Mouse (Mus musculus) neural tube, embryonic 11.5 days (tissue): ENCODE measurements at regions not wholly inside any gene's neighbourhood (a gene's known extent, or its start where the extent isn't known, plus 50 kb on each side); places are given as distances from the start of the nearest gene placed in this dataset.

Experiments
- ATAC-seq: fragments of 200-750 bp; cut with Nextera tagmentation; 2 replicates; pipeline ENCODE4 v1.8.0; 2017; ENCODE audit warnings: moderate number of reproducible peaks, mild to moderate bottlenecking, moderate TSS enrichment, moderate library complexity; ENCODE audit not compliant: insufficient read depth, low FRiP score, low TSS enrichment
- DNase-seq: peaks from one replicate; pipeline ENCODE4 v3.0.0-alpha.2; 2015; ENCODE audit warnings: low spot score
- H3K27ac ChIP-seq: fragments of 300-500 bp; sonication (generic); 2 replicates; pipeline ENCODE4 v1.5.1; 2014; ENCODE audit warnings: low read depth, mild to moderate bottlenecking, low read length
- H3K27me3 ChIP-seq: fragments of 300-500 bp; sonication (generic); 2 replicates; pipeline ENCODE4 v1.6.1; 2014; ENCODE audit warnings: mild to moderate bottlenecking, low read length, mixed read lengths; ENCODE audit not compliant: control insufficient read depth, insufficient read depth
- H3K36me3 ChIP-seq: fragments of 300-500 bp; sonication (generic); 2 replicates; pipeline ENCODE4 v1.6.1; 2014; ENCODE audit warnings: mild to moderate bottlenecking, low read length, moderate library complexity, mixed read lengths; ENCODE audit not compliant: control insufficient read depth, insufficient read depth
- H3K4me1 ChIP-seq: fragments of 300-500 bp; sonication (generic); 2 replicates; pipeline ENCODE4 v1.6.1; 2014; ENCODE audit warnings: low read length, mixed read lengths; ENCODE audit not compliant: control insufficient read depth, insufficient read depth
- H3K4me2 ChIP-seq: fragments of 300-500 bp; sonication (generic); 2 replicates; pipeline ENCODE4 v1.6.1; 2014; ENCODE audit warnings: low read depth, mild to moderate bottlenecking, moderate library complexity
- H3K4me3 ChIP-seq: fragments of 300-500 bp; sonication (generic); 2 replicates; pipeline ENCODE4 v1.5.1; 2014; ENCODE audit warnings: low read depth, low read length
- H3K9ac ChIP-seq: fragments of 300-500 bp; sonication (generic); 2 replicates; pipeline ENCODE4 v1.6.1; 2014; ENCODE audit warnings: mild to moderate bottlenecking, low read length
- H3K9me3 ChIP-seq: fragments of 300-500 bp; sonication (generic); 2 replicates; pipeline ENCODE4 v1.6.1; 2016; ENCODE audit warnings: low read length; ENCODE audit not compliant: control insufficient read depth
- WGBS: fragments of 180-500 bp; shearing (Covaris S2); extraction: QIAGEN DNeasy Blood & Tissue Kit; methylation state at CpG from one replicate; pipeline ENCODE4 v1.1.7; 2014; 5-methylcytosine and 5-hydroxymethylcytosine counted together

GRCm38 (mm10) chrX:140164859-140165258 lies 102.2 kb downstream of the Pih1h3b start:
- WGBS: 75% methylated on average over 2 of the region's 2 CpGs
- Histone ChIP-seq H3K9me3 (no peaks in the 10 kb centered on the region), H3K4me1 (no peaks in the 10 kb centered on the region), H3K4me3 (no peak overlapping the region), H3K36me3 (no peaks in the 10 kb centered on the region), H3K4me2 (no peak overlapping the region), H3K9ac (no peak overlapping the region), H3K27ac (no peak overlapping the region), H3K27me3 (no peaks in the 10 kb centered on the region)
- no peak for DNase-seq
- ATAC-seq: no peak

GRCm38 (mm10) chrX:140165966-140166365 lies 103.3 kb downstream of the Pih1h3b start:
- no peaks in the 10 kb centered on the region for H3K27me3 ChIP-seq
- 93% methylated on average over 3 of the region's 3 CpGs for WGBS
- no peak overlapping the region for H3K27ac ChIP-seq
- H3K4me2 ChIP-seq: no peak overlapping the region
- no peak overlapping the region for H3K9ac ChIP-seq
- no peak overlapping the region for H3K4me3 ChIP-seq
- no peaks in the 10 kb centered on the region for H3K4me1 ChIP-seq
- no peak for ATAC-seq
- no peaks in the 10 kb centered on the region for H3K9me3 ChIP-seq
- no peak for DNase-seq
- no peaks in the 10 kb centered on the region for H3K36me3 ChIP-seq

DNA sequence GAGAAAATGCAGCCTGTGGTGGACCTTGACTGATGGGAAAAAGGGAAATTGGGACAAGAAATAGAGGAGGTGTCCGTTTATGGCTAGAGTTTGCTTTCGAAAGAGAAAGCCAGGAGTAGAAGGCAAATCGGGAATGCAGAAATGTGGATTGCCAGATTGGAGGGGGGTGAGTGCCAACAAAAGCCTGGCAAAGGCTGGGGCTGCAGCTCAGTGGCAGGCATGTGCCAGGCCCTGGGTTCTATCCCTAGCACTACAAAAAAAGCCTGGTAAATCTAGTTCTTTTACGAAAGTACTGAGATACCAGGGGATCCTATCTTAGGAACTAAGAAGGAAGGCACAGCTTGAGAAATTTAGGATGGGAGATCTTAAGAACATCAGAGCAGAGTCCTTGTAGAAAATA lies 117.2 kb downstream of the Pih1h3b start:
- 81% methylated on average over 4 of the region's 4 CpGs for WGBS

DNA sequence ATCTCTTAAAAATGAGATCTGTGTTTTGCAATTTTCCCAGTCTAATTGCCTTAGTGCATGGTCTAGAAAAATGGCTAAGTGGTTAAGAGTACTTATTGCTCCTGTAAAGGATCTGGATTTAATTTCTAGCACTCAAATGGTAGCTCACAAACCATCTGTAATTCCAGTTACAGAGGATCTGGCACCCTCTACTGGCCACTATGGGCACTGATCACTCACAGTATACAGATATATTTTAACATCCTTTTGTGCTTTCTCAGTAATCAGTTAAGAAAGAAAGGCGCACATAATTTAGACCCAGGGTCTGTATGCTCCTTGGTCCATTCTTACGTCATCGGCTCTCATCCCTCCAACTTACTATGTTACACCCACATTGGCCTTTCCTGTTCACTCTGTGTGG lies 120.3 kb downstream of the Pih1h3b start:
- no peaks in the 10 kb centered on the region for H3K9me3 ChIP-seq
- DNase-seq (no peak), ATAC-seq (no peak)
- no peaks in the 10 kb centered on the region for H3K36me3 ChIP-seq
- no peak overlapping the region for H3K27ac ChIP-seq
- H3K4me1 ChIP-seq: no peaks in the 10 kb centered on the region
- H3K4me3 ChIP-seq: no peak overlapping the region
- no peaks in the 10 kb centered on the region for H3K27me3 ChIP-seq
- H3K4me2 ChIP-seq: no peak overlapping the region
- 96% methylated on average over 3 of the region's 3 CpGs for WGBS
- H3K9ac ChIP-seq: no peak overlapping the region

More for the DNA sequence above, 117.2 kb downstream of the Pih1h3b start:
- Histone ChIP-seq H3K27me3 (no peaks in the 10 kb centered on the region), H3K27ac (no peak overlapping the region), H3K9me3 (no peaks in the 10 kb centered on the region), H3K9ac (no peak overlapping the region), H3K4me3 (no peak overlapping the region), H3K4me1 (no peaks in the 10 kb centered on the region), H3K36me3 (no peaks in the 10 kb centered on the region), H3K4me2 (no peak overlapping the region)
- DNase-seq (no peak), ATAC-seq (no peak)

DNA sequence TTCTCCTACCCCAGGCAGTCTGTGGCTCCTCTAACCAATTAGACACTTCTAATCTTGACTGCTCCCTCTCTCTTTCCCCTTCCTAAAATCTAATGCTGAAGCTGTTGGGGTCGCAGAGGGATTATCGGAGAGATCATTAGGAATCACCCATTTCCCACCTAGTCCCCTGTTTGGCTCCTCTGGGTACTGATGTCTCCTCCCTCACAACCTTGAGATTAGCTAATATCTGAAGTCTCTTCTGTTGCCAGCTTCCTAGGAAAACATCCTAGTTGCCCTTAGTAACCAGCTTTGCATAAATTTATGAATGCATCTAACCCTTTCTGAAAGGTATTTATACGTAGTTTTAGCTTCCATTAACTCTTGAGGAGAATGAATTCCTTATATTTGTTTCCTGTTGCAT lies 138.4 kb upstream of the Frmpd3 start:
- Histone ChIP-seq H3K4me2 (no peak overlapping the region), H3K27ac (no peak overlapping the region), H3K4me1 (no peaks in the 10 kb centered on the region), H3K9ac (no peak overlapping the region), H3K4me3 (no peak overlapping the region), H3K36me3 (no peaks in the 10 kb centered on the region), H3K27me3 (peaks cover 2% of the 10 kb centered on the region; the same call in 1 of the 2 replicates), H3K9me3 (no peaks in the 10 kb centered on the region)
- no peak for DNase-seq
- no peak for ATAC-seq
- WGBS: 90% methylated on average over 3 of the region's 3 CpGs

- Histone ChIP-seq H3K36me3 (no peaks in the 10 kb centered on the region), H3K4me2 (no peak overlapping the region), H3K9me3 (no peaks in the 10 kb centered on the region), H3K27me3 (peaks cover 6% of the 10 kb centered on the region; the same call in 1 of the 2 replicates), H3K4me1 (no peaks in the 10 kb centered on the region), H3K9ac (no peak overlapping the region), H3K27ac (no peak overlapping the region), H3K4me3 (no peak overlapping the region)
- 51% methylated on average over 3 of the region's 3 CpGs for WGBS
- no peak for ATAC-seq
- DNase-seq: no peak
These were observed 133.3 kb upstream of the Frmpd3 start for GRCm38 (mm10) chrX:140208791-140209190.

DNA sequence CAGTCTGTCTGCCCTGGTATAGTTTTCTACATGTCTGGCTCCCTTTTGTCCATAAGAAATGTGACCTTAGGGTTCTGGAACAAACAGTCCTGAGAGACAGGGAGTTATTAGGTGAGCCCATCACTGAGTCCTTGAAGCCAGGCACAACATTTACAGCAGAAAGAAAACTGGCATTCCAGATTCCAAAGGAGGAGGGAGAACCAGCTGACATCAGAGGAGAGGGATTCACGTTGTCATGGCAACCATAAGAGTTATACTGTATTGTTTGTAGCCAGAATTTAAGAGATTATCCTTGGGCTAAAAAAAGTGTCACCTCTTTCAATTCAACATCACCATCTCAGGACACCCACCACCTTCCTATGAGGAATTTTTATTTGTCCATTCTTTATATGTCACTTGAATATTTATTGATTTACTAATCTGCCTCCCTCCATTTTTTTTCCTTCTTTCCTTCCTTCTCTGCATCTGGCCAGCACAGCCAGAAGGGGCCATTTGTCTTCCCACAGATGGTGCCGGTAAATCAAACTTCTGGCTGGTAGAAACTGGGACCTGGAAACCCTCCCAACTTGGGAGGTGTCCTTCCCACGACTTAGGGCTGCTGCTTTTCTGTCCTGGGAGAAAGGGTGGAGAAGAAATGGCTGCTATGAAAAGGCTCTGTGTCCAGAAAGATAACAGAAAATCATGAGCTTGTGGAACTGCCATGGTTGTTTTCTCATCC lies 129.3 kb upstream of the Frmpd3 start:
- ATAC-seq (no peak), DNase-seq (no peak)
- H3K4me3 ChIP-seq: no peak overlapping the region
- no peak overlapping the region for H3K4me2 ChIP-seq
- H3K9ac ChIP-seq: no peak overlapping the region
- WGBS: 42% methylated on average over 3 of the region's 3 CpGs
- no peaks in the 10 kb centered on the region for H3K9me3 ChIP-seq
- no peaks in the 10 kb centered on the region for H3K36me3 ChIP-seq
- no peak overlapping the region for H3K27ac ChIP-seq
- H3K27me3 ChIP-seq: 0 out of 2 replicates have a peak, but pooled peaks cover 4% of the 10 kb centered on the region
- H3K4me1 ChIP-seq: no peaks in the 10 kb centered on the region

- WGBS: 58% methylated on average over 4 of the region's 4 CpGs
- DNase-seq: no peak
These were observed 127.7 kb upstream of the Frmpd3 start for GRCm38 (mm10) chrX:140214198-140214849.

DNA sequence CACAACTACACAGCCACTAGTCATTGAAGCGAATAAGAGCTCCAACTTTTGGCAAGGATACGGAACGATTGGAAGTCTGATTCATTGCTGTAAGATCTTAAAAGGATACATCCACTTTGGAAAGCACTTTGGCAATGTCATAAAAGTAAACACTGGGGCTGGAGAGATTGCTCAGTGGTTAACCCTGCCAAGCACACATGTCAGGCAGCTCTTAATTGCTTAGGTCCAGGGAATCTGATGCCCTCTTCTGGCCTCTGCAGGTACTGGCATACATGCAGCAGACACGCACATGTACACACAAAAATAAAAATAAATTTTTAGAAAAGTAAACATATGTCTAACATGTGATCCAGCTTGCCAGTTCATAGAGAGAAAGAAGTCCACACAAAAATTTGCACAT lies 86.3 kb upstream of the Frmpd3 start:
- H3K4me1 ChIP-seq: no peaks in the 10 kb centered on the region
- no peak overlapping the region for H3K4me3 ChIP-seq
- WGBS: 80% methylated on average over 4 of the region's 4 CpGs
- H3K9ac ChIP-seq: no peak overlapping the region
- no peaks in the 10 kb centered on the region for H3K27me3 ChIP-seq
- ATAC-seq: no peak
- no peak for DNase-seq
- H3K9me3 ChIP-seq: no peaks in the 10 kb centered on the region
- no peak overlapping the region for H3K4me2 ChIP-seq
- no peak overlapping the region for H3K27ac ChIP-seq
- no peaks in the 10 kb centered on the region for H3K36me3 ChIP-seq

More at GRCm38 (mm10) chrX:140214198-140214849, 127.7 kb upstream of the Frmpd3 start:
- Histone ChIP-seq H3K27ac (no peak overlapping the region), H3K27me3 (0 out of 2 replicates have a peak, but pooled peaks cover 4% of the 10 kb centered on the region), H3K36me3 (no peaks in the 10 kb centered on the region), H3K4me2 (no peak overlapping the region), H3K9me3 (no peaks in the 10 kb centered on the region), H3K4me3 (no peak overlapping the region), H3K4me1 (no peaks in the 10 kb centered on the region), H3K9ac (no peak overlapping the region)
- no peak for ATAC-seq
